Mouse (Mus musculus): ENCODE measurements around the gene Enho. TPM values are rescaled to one million over a fixed set of nuclear protein-coding genes. Genes with fewer than 3 reads are reported as not detected.

Enho gene
- polyA plus RNA-seq, 1 experiment from 2014 or later = 5.6 TPM

- no peak for ATAC-seq (replicated peaks; ENCODE audit: extremely low read depth, insufficient read depth, low FRiP score)
- peaks cover 27% of the 10 kb centered on the region for H3K4me1 ChIP-seq (ENCODE audit: control insufficient read depth, insufficient read depth, low read length)
Measured at GRCm38 (mm10) chr4:41679291-41679690, 39.2 kb upstream of the Enho start.

GRCm38 (mm10) chr4:41678863-41679262 lies 38.7 kb upstream of the Enho start:
- H3K27me3 ChIP-seq (ENCODE audit: control insufficient read depth, insufficient read depth, low read length) = peaks cover 6% of the 10 kb centered on the region
- WGBS = 44% methylated on average over 6 of the region's 6 CpGs
- H3K9ac ChIP-seq (ENCODE audit: low read length) = 0 out of 2 replicates have a peak overlapping the region, but pooled peaks have one; percentile 26
- no peak overlapping the region for H3K4me3 ChIP-seq (ENCODE audit: low read length)
- no peak for ATAC-seq (replicated peaks; ENCODE audit: extremely low read depth, insufficient read depth, low FRiP score)
- no peak overlapping the region for H3K4me2 ChIP-seq (ENCODE audit: low read depth, low read length)
- no peak overlapping the region for H3K27ac ChIP-seq (ENCODE audit: low read length)
- no peaks in the 10 kb centered on the region for H3K36me3 ChIP-seq (ENCODE audit: control insufficient read depth, insufficient read depth)
- no peaks in the 10 kb centered on the region for H3K9me3 ChIP-seq (replicated peaks; ENCODE audit: control insufficient read depth, low read length)
- H3K4me1 ChIP-seq (ENCODE audit: control insufficient read depth, insufficient read depth, low read length) = peaks cover 27% of the 10 kb centered on the region

More at GRCm38 (mm10) chr4:41679291-41679690, 39.2 kb upstream of the Enho start:
- 44% methylated on average over 1 of the region's 2 CpGs for WGBS
- no peak overlapping the region for H3K27ac ChIP-seq (ENCODE audit: low read length)
- no peaks in the 10 kb centered on the region for H3K36me3 ChIP-seq (ENCODE audit: control insufficient read depth, insufficient read depth)
- H3K9me3 ChIP-seq (replicated peaks; ENCODE audit: control insufficient read depth, low read length) = no peaks in the 10 kb centered on the region
- peak overlapping the region; percentile 26; the same call in 1 of the 2 replicates for H3K9ac ChIP-seq (ENCODE audit: low read length)
- no peak overlapping the region for H3K4me2 ChIP-seq (ENCODE audit: low read depth, low read length)
- H3K4me3 ChIP-seq (ENCODE audit: low read length) = no peak overlapping the region
- peaks cover 4% of the 10 kb centered on the region for H3K27me3 ChIP-seq (ENCODE audit: control insufficient read depth, insufficient read depth, low read length)

GRCm38 (mm10) chr4:41677006-41677629 lies 37.0 kb upstream of the Enho start:
- H3K36me3 ChIP-seq (ENCODE audit: control insufficient read depth, insufficient read depth) = no peaks in the 10 kb centered on the region
- H3K27ac ChIP-seq (ENCODE audit: low read length) = no peak overlapping the region

GRCm38 (mm10) chr4:41676248-41677005 lies 36.3 kb upstream of the Enho start:
- Histone ChIP-seq H3K4me1 (ENCODE audit: control insufficient read depth, insufficient read depth, low read length) (peaks cover 26% of the 10 kb centered on the region), H3K36me3 (ENCODE audit: control insufficient read depth, insufficient read depth) (no peaks in the 10 kb centered on the region), H3K4me2 (ENCODE audit: low read depth, low read length) (peak overlapping the region; percentile 6; the same call in 1 of the 2 replicates), H3K27me3 (ENCODE audit: control insufficient read depth, insufficient read depth, low read length) (peaks cover 11% of the 10 kb centered on the region; the same call in 1 of the 2 replicates), H3K4me3 (ENCODE audit: low read length) (no peak overlapping the region), H3K9ac (ENCODE audit: low read length) (peak overlapping the region; percentile 47; the same call in 1 of the 2 replicates), H3K27ac (ENCODE audit: low read length) (peak overlapping the region; percentile 28), H3K9me3 (replicated peaks; ENCODE audit: control insufficient read depth, low read length) (no peaks in the 10 kb centered on the region)
- no peak for ATAC-seq (replicated peaks; ENCODE audit: extremely low read depth, insufficient read depth, low FRiP score)
- 36% methylated on average over 17 of the region's 17 CpGs for WGBS

More at GRCm38 (mm10) chr4:41677006-41677629, 37.0 kb upstream of the Enho start:
- ATAC-seq (replicated peaks; ENCODE audit: extremely low read depth, insufficient read depth, low FRiP score) = peak; percentile 61
- 41% methylated on average over 13 of the region's 13 CpGs for WGBS
- Histone ChIP-seq H3K4me2 (ENCODE audit: low read depth, low read length) (0 out of 2 replicates have a peak overlapping the region, but pooled peaks have one; percentile 5), H3K4me1 (ENCODE audit: control insufficient read depth, insufficient read depth, low read length) (peaks cover 26% of the 10 kb centered on the region), H3K27me3 (ENCODE audit: control insufficient read depth, insufficient read depth, low read length) (peaks cover 8% of the 10 kb centered on the region), H3K9ac (ENCODE audit: low read length) (no peak overlapping the region), H3K9me3 (replicated peaks; ENCODE audit: control insufficient read depth, low read length) (no peaks in the 10 kb centered on the region), H3K4me3 (ENCODE audit: low read length) (no peak overlapping the region)

- WGBS = 62% methylated on average over 19 of the region's 19 CpGs
- no peak overlapping the region for H3K9ac ChIP-seq (ENCODE audit: low read length)
- H3K4me1 ChIP-seq (ENCODE audit: control insufficient read depth, insufficient read depth, low read length) = peaks cover 17% of the 10 kb centered on the region
- H3K27me3 ChIP-seq (ENCODE audit: control insufficient read depth, insufficient read depth, low read length) = peaks cover 15% of the 10 kb centered on the region
- no peaks in the 10 kb centered on the region for H3K36me3 ChIP-seq (ENCODE audit: control insufficient read depth, insufficient read depth)
- no peak overlapping the region for H3K27ac ChIP-seq (ENCODE audit: low read length)
- H3K4me3 ChIP-seq (ENCODE audit: low read length) = no peak overlapping the region
- H3K9me3 ChIP-seq (replicated peaks; ENCODE audit: control insufficient read depth, low read length) = no peaks in the 10 kb centered on the region
- no peak for ATAC-seq (replicated peaks; ENCODE audit: extremely low read depth, insufficient read depth, low FRiP score)
- H3K4me2 ChIP-seq (ENCODE audit: low read depth, low read length) = no peak overlapping the region
Measured at GRCm38 (mm10) chr4:41673186-41673585, 33.1 kb upstream of the Enho start.

GRCm38 (mm10) chr4:41672522-41672963 lies 32.4 kb upstream of the Enho start:
- Histone ChIP-seq H3K4me1 (ENCODE audit: control insufficient read depth, insufficient read depth, low read length) (peaks cover 17% of the 10 kb centered on the region), H3K4me3 (ENCODE audit: low read length) (no peak overlapping the region), H3K9me3 (replicated peaks; ENCODE audit: control insufficient read depth, low read length) (no peaks in the 10 kb centered on the region), H3K27me3 (ENCODE audit: control insufficient read depth, insufficient read depth, low read length) (peaks cover 15% of the 10 kb centered on the region), H3K4me2 (ENCODE audit: low read depth, low read length) (no peak overlapping the region), H3K9ac (ENCODE audit: low read length) (no peak overlapping the region), H3K27ac (ENCODE audit: low read length) (no peak overlapping the region), H3K36me3 (ENCODE audit: control insufficient read depth, insufficient read depth) (no peaks in the 10 kb centered on the region)
- WGBS = 45% methylated on average over 8 of the region's 8 CpGs
- ATAC-seq (replicated peaks; ENCODE audit: extremely low read depth, insufficient read depth, low FRiP score) = no peak

- Histone ChIP-seq H3K9ac (ENCODE audit: low read length) (no peak overlapping the region), H3K9me3 (replicated peaks; ENCODE audit: control insufficient read depth, low read length) (no peaks in the 10 kb centered on the region), H3K27ac (ENCODE audit: low read length) (no peak overlapping the region), H3K27me3 (ENCODE audit: control insufficient read depth, insufficient read depth, low read length) (peaks cover 15% of the 10 kb centered on the region), H3K4me1 (ENCODE audit: control insufficient read depth, insufficient read depth, low read length) (peaks cover 13% of the 10 kb centered on the region), H3K36me3 (ENCODE audit: control insufficient read depth, insufficient read depth) (no peaks in the 10 kb centered on the region), H3K4me3 (ENCODE audit: low read length) (no peak overlapping the region), H3K4me2 (ENCODE audit: low read depth, low read length) (no peak overlapping the region)
- 29% methylated on average over 8 of the region's 8 CpGs for WGBS
- no peak for ATAC-seq (replicated peaks; ENCODE audit: extremely low read depth, insufficient read depth, low FRiP score)
Measured at GRCm38 (mm10) chr4:41671963-41672480, 31.9 kb upstream of the Enho start.

- H3K4me1 ChIP-seq (ENCODE audit: control insufficient read depth, insufficient read depth, low read length) = peaks cover 8% of the 10 kb centered on the region; the same call in 1 of the 2 replicates
- no peak overlapping the region for H3K27ac ChIP-seq (ENCODE audit: low read length)
- H3K9me3 ChIP-seq (replicated peaks; ENCODE audit: control insufficient read depth, low read length) = no peaks in the 10 kb centered on the region
- no peak overlapping the region for H3K9ac ChIP-seq (ENCODE audit: low read length)
- WGBS = 43% methylated on average over 5 of the region's 5 CpGs
- H3K4me3 ChIP-seq (ENCODE audit: low read length) = no peak overlapping the region
- no peak for ATAC-seq (replicated peaks; ENCODE audit: extremely low read depth, insufficient read depth, low FRiP score)
- no peak overlapping the region for H3K4me2 ChIP-seq (ENCODE audit: low read depth, low read length)
- H3K27me3 ChIP-seq (ENCODE audit: control insufficient read depth, insufficient read depth, low read length) = peaks cover 15% of the 10 kb centered on the region
- H3K36me3 ChIP-seq (ENCODE audit: control insufficient read depth, insufficient read depth) = no peaks in the 10 kb centered on the region
Measured at GRCm38 (mm10) chr4:41671500-41671899, 31.4 kb upstream of the Enho start.

- Histone ChIP-seq H3K36me3 (ENCODE audit: control insufficient read depth, insufficient read depth) (no peaks in the 10 kb centered on the region), H3K27ac (ENCODE audit: low read length) (no peak overlapping the region), H3K4me2 (ENCODE audit: low read depth, low read length) (no peak overlapping the region), H3K27me3 (ENCODE audit: control insufficient read depth, insufficient read depth, low read length) (peaks cover 15% of the 10 kb centered on the region), H3K4me3 (ENCODE audit: low read length) (no peak overlapping the region), H3K9ac (ENCODE audit: low read length) (no peak overlapping the region), H3K9me3 (replicated peaks; ENCODE audit: control insufficient read depth, low read length) (no peaks in the 10 kb centered on the region), H3K4me1 (ENCODE audit: control insufficient read depth, insufficient read depth, low read length) (peaks cover 2% of the 10 kb centered on the region; the same call in 1 of the 2 replicates)
- ATAC-seq (replicated peaks; ENCODE audit: extremely low read depth, insufficient read depth, low FRiP score) = no peak
- 87% methylated on average over 18 of the region's 18 CpGs for WGBS
Measured at GRCm38 (mm10) chr4:41670836-41671235, 30.7 kb upstream of the Enho start.
